ENCODE assay signal across 28 mouse cellular contexts in the genomic region with DNA sequence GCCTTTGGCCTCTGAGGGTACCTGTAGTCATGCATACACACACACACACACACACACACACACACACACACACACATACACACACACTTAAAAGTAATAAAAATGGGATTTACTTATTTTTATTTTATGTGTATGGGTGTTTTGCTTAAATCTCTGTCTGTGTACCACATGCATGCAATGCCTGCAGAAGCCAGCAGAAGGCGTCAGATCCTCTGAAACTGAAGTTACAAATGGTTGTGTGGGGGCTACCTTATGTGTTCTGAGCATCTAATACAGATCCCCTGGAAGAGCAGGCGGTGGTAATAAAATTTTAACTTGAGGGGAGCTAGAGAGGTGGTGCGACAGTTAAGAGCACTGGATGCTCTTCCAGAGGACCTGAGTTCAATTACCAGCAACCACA. TPM values are rescaled to one million over a fixed set of nuclear protein-coding genes. Genes with fewer than 3 reads are reported as not detected.
DNase-seq lines count a peak whose midpoint lies in the region; ATAC-seq and TF ChIP-seq lines count a peak whose summit lies in the region.
"Had no signal": no experiment of that assay in that cellular context is flagged by ENCODE, and none has a peak within 500 bp of the region (broad histone marks: within the 10 kb centered on the region; RNA-seq: fewer than 3 reads in every experiment).

No protein-coding gene starts in this region.

- WGBS in forebrain, embryonic 10.5 days, result 76% methylated on average over 3 of the region's 3 CpGs
- 76% methylated on average over 3 of the region's 3 CpGs for WGBS in forebrain, embryonic 16.5 days
- 81% methylated on average over 3 of the region's 3 CpGs for WGBS in intestine, postnatal 0 days
- WGBS in intestine, embryonic 15.5 days, result 87% methylated on average over 3 of the region's 3 CpGs
- 81% methylated on average over 3 of the region's 3 CpGs for WGBS in lung, embryonic 14.5 days

- no peak overlapping the region for H3K4me2 ChIP-seq in forebrain, embryonic 16.5 days (ENCODE audit: low read length)
- no peak overlapping the region for H3K4me2 ChIP-seq in intestine, postnatal 0 days (replicated peaks; ENCODE audit: low read depth)
- H3K4me2 ChIP-seq in intestine, embryonic 15.5 days (replicated peaks), result no peak overlapping the region
- no peak overlapping the region for H3K4me2 ChIP-seq in lung, embryonic 14.5 days
- H3K4me2 ChIP-seq: kidney, embryonic 15.5 days; limb, embryonic 12.5 days; liver, embryonic 15.5 days had no signal

- peak; percentile 8 for DNase-seq in forebrain, embryonic 10.5 days (ENCODE audit: extremely low spot score, low spot score)
- no peak for DNase-seq in lung, embryonic 14.5 days
- no peak for DNase-seq in lung, postnatal 14 days
- DNase-seq in MEL (ENCODE audit: low read depth, low spot score), result peak; percentile 38
- no peak for DNase-seq in layer of hippocampus, postnatal 14 days (ENCODE audit: low spot score in 2 of 2)
- DNase-seq: adrenal gland, adult 8-10 months; cerebellum, adult 9-10 months; lung, postnatal 36 days; right cerebral cortex, postnatal 25 days had no signal

- peaks cover 16% of the 10 kb centered on the region for H3K4me1 ChIP-seq in forebrain, embryonic 10.5 days
- peaks cover 1% of the 10 kb centered on the region; the same call in 1 of the 2 replicates for H3K4me1 ChIP-seq in forebrain, embryonic 16.5 days (replicated peaks; ENCODE audit: control insufficient read depth, insufficient read depth, low read length)
- H3K4me1 ChIP-seq in intestine, postnatal 0 days (replicated peaks; ENCODE audit: control insufficient read depth, insufficient read depth, low read length), result no peaks in the 10 kb centered on the region
- 0 out of 2 replicates have a peak, but pooled peaks cover 8% of the 10 kb centered on the region for H3K4me1 ChIP-seq in intestine, embryonic 15.5 days (replicated peaks)
- no peaks in the 10 kb centered on the region for H3K4me1 ChIP-seq in lung, embryonic 14.5 days (ENCODE audit: insufficient read depth)
- H3K4me1 ChIP-seq in MEL (ENCODE audit: control insufficient read depth in 1 of 2, insufficient read depth in 2 of 2, low read length in 2 of 2), result no peaks in the 10 kb centered on the region

- no peaks in the 10 kb centered on the region for H3K79me2 ChIP-seq in MEL (ENCODE audit: control insufficient read depth, insufficient read depth, low read length, poor library complexity)

- ATAC-seq in forebrain, embryonic 16.5 days, result no peak
- ATAC-seq in intestine, postnatal 0 days, result no peak
- no peak for ATAC-seq in intestine, embryonic 15.5 days
- no peak for ATAC-seq in lung, embryonic 14.5 days (ENCODE audit: insufficient read depth)
- ATAC-seq: midbrain, embryonic 16.5 days had no signal

- TF ChIP-seq CTCF in intestine, postnatal 0 days (IDR thresholded peaks at IDR 0.05; ENCODE audit: low read depth), result peak; percentile 56
- 0 out of 2 replicates have a peak, but pooled peaks have one; percentile 17 for TF ChIP-seq CTCF in lung, embryonic 14.5 days (IDR thresholded peaks at IDR 0.05; ENCODE audit: low read depth)
- TF ChIP-seq CTCF in MEL (IDR thresholded peaks at IDR 0.05 in 2 of 3, conservative IDR thresholded peaks at IDR 0.05 in 1 of 3; ENCODE audit: control insufficient read depth in 1 of 3, insufficient read depth in 1 of 3, low read depth in 2 of 3, low read length in 3 of 3, poor library complexity in 1 of 3, severe bottlenecking in 1 of 3), result peak; percentile 21 to 55 (median 48); a peak in 5 of 6 replicates

- TF ChIP-seq EP300 in MEL (IDR thresholded peaks at IDR 0.05; ENCODE audit: low read depth in 1 of 2, low read length in 2 of 2), result no peak

- no peaks in the 10 kb centered on the region for H3K27me3 ChIP-seq in forebrain, embryonic 10.5 days (ENCODE audit: poor library complexity, severe bottlenecking)
- H3K27me3 ChIP-seq in forebrain, embryonic 16.5 days (replicated peaks; ENCODE audit: control insufficient read depth, insufficient read depth, low read length), result no peaks in the 10 kb centered on the region
- no peaks in the 10 kb centered on the region for H3K27me3 ChIP-seq in intestine, postnatal 0 days (replicated peaks; ENCODE audit: control insufficient read depth, insufficient read depth, low read length)
- H3K27me3 ChIP-seq in intestine, embryonic 15.5 days (replicated peaks), result no peaks in the 10 kb centered on the region
- H3K27me3 ChIP-seq in lung, embryonic 14.5 days (ENCODE audit: insufficient read depth, low read length), result no peaks in the 10 kb centered on the region
- H3K27me3 ChIP-seq in MEL (ENCODE audit: control insufficient read depth in 1 of 2, insufficient read depth in 2 of 2, low read length in 2 of 2), result no peaks in the 10 kb centered on the region
- H3K27me3 ChIP-seq: kidney, embryonic 15.5 days; limb, embryonic 12.5 days; liver, embryonic 15.5 days had no signal

- no peak overlapping the region for H3K9ac ChIP-seq in forebrain, embryonic 16.5 days (replicated peaks; ENCODE audit: low read depth, low read length)
- H3K9ac ChIP-seq in intestine, postnatal 0 days (ENCODE audit: low read depth, low read length), result no peak overlapping the region
- no peak overlapping the region for H3K9ac ChIP-seq in intestine, embryonic 15.5 days
- no peak overlapping the region for H3K9ac ChIP-seq in lung, embryonic 14.5 days
- H3K9ac ChIP-seq in MEL (ENCODE audit: control insufficient read depth, low read depth, low read length, poor library complexity, severe bottlenecking), result no peak overlapping the region
- H3K9ac ChIP-seq: kidney, embryonic 15.5 days; limb, embryonic 12.5 days; liver, embryonic 15.5 days had no signal

- H3K9me3 ChIP-seq in forebrain, embryonic 10.5 days, result no peaks in the 10 kb centered on the region
- H3K9me3 ChIP-seq in forebrain, embryonic 16.5 days (ENCODE audit: control insufficient read depth, low read length), result no peaks in the 10 kb centered on the region
- no peaks in the 10 kb centered on the region for H3K9me3 ChIP-seq in intestine, postnatal 0 days (ENCODE audit: control insufficient read depth)
- H3K9me3 ChIP-seq in intestine, embryonic 15.5 days, result no peaks in the 10 kb centered on the region
- no peaks in the 10 kb centered on the region for H3K9me3 ChIP-seq in lung, embryonic 14.5 days (ENCODE audit: low read depth, low read length)
- no peaks in the 10 kb centered on the region for H3K9me3 ChIP-seq in MEL (replicated peaks; ENCODE audit: insufficient read depth, low read length)
- H3K9me3 ChIP-seq: kidney, embryonic 15.5 days; limb, embryonic 12.5 days; liver, embryonic 15.5 days had no signal

- no peak for TF ChIP-seq POLR2A in MEL (IDR thresholded peaks at IDR 0.05; ENCODE audit: control insufficient read depth in 1 of 2, insufficient read depth in 1 of 2, low read depth in 1 of 2, low read length in 2 of 2, poor library complexity in 1 of 2)

- H3K36me3 ChIP-seq in forebrain, embryonic 10.5 days (replicated peaks), result peaks cover 56% of the 10 kb centered on the region
- H3K36me3 ChIP-seq in forebrain, embryonic 16.5 days (ENCODE audit: control insufficient read depth, insufficient read depth), result no peaks in the 10 kb centered on the region
- peaks cover 46% of the 10 kb centered on the region for H3K36me3 ChIP-seq in intestine, postnatal 0 days (ENCODE audit: control insufficient read depth, insufficient read depth)
- 0 out of 2 replicates have a peak, but pooled peaks cover 12% of the 10 kb centered on the region for H3K36me3 ChIP-seq in intestine, embryonic 15.5 days
- H3K36me3 ChIP-seq in lung, embryonic 14.5 days (ENCODE audit: insufficient read depth), result peaks cover 15% of the 10 kb centered on the region; the same call in 1 of the 2 replicates
- H3K36me3 ChIP-seq in MEL (ENCODE audit: control insufficient read depth in 1 of 2, insufficient read depth in 2 of 2, low read length in 2 of 2), result no peaks in the 10 kb centered on the region

- TF ChIP-seq RAD21 in MEL (IDR thresholded peaks at IDR 0.05; ENCODE audit: low read depth, low read length), result peak; percentile 15

- H3K27ac ChIP-seq in forebrain, embryonic 10.5 days, result no peak overlapping the region
- H3K27ac ChIP-seq in forebrain, embryonic 16.5 days (ENCODE audit: low read length), result no peak overlapping the region
- H3K27ac ChIP-seq in intestine, postnatal 0 days (ENCODE audit: low read depth, low read length), result no peak overlapping the region
- H3K27ac ChIP-seq in intestine, embryonic 15.5 days, result no peak overlapping the region
- H3K27ac ChIP-seq in lung, embryonic 14.5 days (ENCODE audit: low read depth), result no peak overlapping the region
- H3K27ac ChIP-seq in MEL (ENCODE audit: control insufficient read depth, low read depth, low read length), result no peak overlapping the region
- H3K27ac ChIP-seq: kidney, embryonic 15.5 days; left cerebral cortex, adult 2 months; limb, embryonic 12.5 days; liver, embryonic 15.5 days had no signal

- no peak overlapping the region for H3K4me3 ChIP-seq in forebrain, embryonic 10.5 days
- no peak overlapping the region for H3K4me3 ChIP-seq in forebrain, embryonic 16.5 days (replicated peaks; ENCODE audit: low read length)
- H3K4me3 ChIP-seq in intestine, postnatal 0 days (ENCODE audit: low read depth, low read length), result no peak overlapping the region
- no peak overlapping the region for H3K4me3 ChIP-seq in intestine, embryonic 15.5 days (replicated peaks)
- no peak overlapping the region for H3K4me3 ChIP-seq in lung, embryonic 14.5 days (ENCODE audit: low read depth, low read length)
- H3K4me3 ChIP-seq in MEL (ENCODE audit: control insufficient read depth in 1 of 2, insufficient read depth in 1 of 2, low read depth in 2 of 2, low read length in 2 of 2), result no peak overlapping the region
- H3K4me3 ChIP-seq: kidney, embryonic 15.5 days; left cerebral cortex, adult 2 months; limb, embryonic 12.5 days; liver, embryonic 15.5 days had no signal

RNA-seq across cellular contexts. Expression of gene Plpp2, which starts 5.5 kb away (rescaled TPM):
- 26.0 and 28.8 TPM in 2 replicates for polyA plus RNA-seq in forebrain, embryonic 10.5 days (2016; fragmentation: Nextera tagmentation; extraction: Ambion mirVana)
- 9.0 and 11.6 TPM in 2 replicates for polyA plus RNA-seq in forebrain, embryonic 16.5 days (2015; fragmentation: Nextera tagmentation; extraction: Ambion mirVana)
- polyA plus RNA-seq in intestine, postnatal 0 days (2015; fragmentation: Nextera tagmentation; extraction: Ambion mirVana), result 141 TPM in 2 replicates
- polyA plus RNA-seq in intestine, embryonic 15.5 days (2015; fragmentation: Nextera tagmentation; extraction: Ambion mirVana), result 106 and 121 TPM in 2 replicates
- polyA plus RNA-seq in lung, embryonic 14.5 days (2014; fragmentation: Nextera tagmentation; extraction: Ambion mirVana), result 34.9 and 37.1 TPM in 2 replicates
- 25.5 and 26.0 TPM in 2 replicates for total RNA-seq in MEL (2012; rRNA removed)
- polyA plus RNA-seq in MEL (2012; ENCODE audit: insufficient read depth in 1 of 2, insufficient read length in 2 of 2, low read depth in 1 of 2, low replicate concordance in 2 of 2, missing spikeins in 1 of 2), result 10 to 100 TPM in 1 of 2 experiments, not detected in 1; 32.8 TPM
- 1 to 10 TPM; 5.2 to 8.5 TPM for total RNA-seq in layer of hippocampus, postnatal 14 days (2021)

RNA-seq across cellular contexts. Expression of gene Mier2, which starts 26.9 kb away (rescaled TPM):
- polyA plus RNA-seq in forebrain, embryonic 10.5 days (2016; fragmentation: Nextera tagmentation; extraction: Ambion mirVana), result 65.0 and 73.5 TPM in 2 replicates
- 59.8 and 68.5 TPM in 2 replicates for polyA plus RNA-seq in forebrain, embryonic 16.5 days (2015; fragmentation: Nextera tagmentation; extraction: Ambion mirVana)
- polyA plus RNA-seq in intestine, postnatal 0 days (2015; fragmentation: Nextera tagmentation; extraction: Ambion mirVana), result 15.6 and 16.2 TPM in 2 replicates
- polyA plus RNA-seq in intestine, embryonic 15.5 days (2015; fragmentation: Nextera tagmentation; extraction: Ambion mirVana), result 40.5 and 44.3 TPM in 2 replicates
- 49.6 and 55.3 TPM in 2 replicates for polyA plus RNA-seq in lung, embryonic 14.5 days (2014; fragmentation: Nextera tagmentation; extraction: Ambion mirVana)
- 19.8 and 24.8 TPM in 2 replicates for total RNA-seq in MEL (2012; rRNA removed)
- polyA plus RNA-seq in MEL (2012; ENCODE audit: insufficient read depth in 1 of 2, insufficient read length in 2 of 2, low read depth in 1 of 2, low replicate concordance in 2 of 2, missing spikeins in 1 of 2), result 10 to 100 TPM in 1 of 2 experiments, not detected in 1; 36.2 TPM
- total RNA-seq in layer of hippocampus, postnatal 14 days (2021), result 10 to 100 TPM; 51.5 to 52.8 TPM

RNA-seq across cellular contexts. Expression of gene Theg, which starts 59.0 kb away (rescaled TPM):
- not detected in 2 replicates for polyA plus RNA-seq in forebrain, embryonic 10.5 days (2016; fragmentation: Nextera tagmentation; extraction: Ambion mirVana)
- not detected in 2 replicates for polyA plus RNA-seq in forebrain, embryonic 16.5 days (2015; fragmentation: Nextera tagmentation; extraction: Ambion mirVana)
- not detected in 2 replicates for polyA plus RNA-seq in intestine, postnatal 0 days (2015; fragmentation: Nextera tagmentation; extraction: Ambion mirVana)
- polyA plus RNA-seq in intestine, embryonic 15.5 days (2015; fragmentation: Nextera tagmentation; extraction: Ambion mirVana), result not detected in 2 replicates
- polyA plus RNA-seq in lung, embryonic 14.5 days (2014; fragmentation: Nextera tagmentation; extraction: Ambion mirVana), result not detected in 2 replicates
- not detected in 2 replicates for total RNA-seq in MEL (2012; rRNA removed)
- polyA plus RNA-seq in MEL (2012; ENCODE audit: insufficient read depth in 1 of 2, insufficient read length in 2 of 2, low read depth in 1 of 2, low replicate concordance in 2 of 2, missing spikeins in 1 of 2), result not detected
- not detected for total RNA-seq in layer of hippocampus, postnatal 14 days (2021)
- total RNA-seq: adrenal gland, adult 8-10 months; common myeloid progenitor, adult 5-6 weeks; gastrocnemius, adult 8-10 months; heart, postnatal 36 days; megakaryocyte-erythroid progenitor cell, adult 5-6 weeks; neutrophil, adult 5-6 weeks had no signal
- polyA plus RNA-seq: embryonic facial prominence, embryonic 11.5 days; heart, embryonic 14.5 days; kidney, embryonic 15.5 days; limb, embryonic 12.5 days; liver, embryonic 15.5 days; midbrain, embryonic 16.5 days; stomach, embryonic 14.5 days; thymus, postnatal 0 days; urinary bladder, adult 2 months had no signal

RNA-seq across cellular contexts. Expression of gene Vmn2r83, which starts 59.5 kb away (rescaled TPM):
- polyA plus RNA-seq in forebrain, embryonic 10.5 days (2016; fragmentation: Nextera tagmentation; extraction: Ambion mirVana), result not detected in 2 replicates
- not detected in 2 replicates for polyA plus RNA-seq in forebrain, embryonic 16.5 days (2015; fragmentation: Nextera tagmentation; extraction: Ambion mirVana)
- polyA plus RNA-seq in intestine, postnatal 0 days (2015; fragmentation: Nextera tagmentation; extraction: Ambion mirVana), result not detected in 2 replicates
- polyA plus RNA-seq in intestine, embryonic 15.5 days (2015; fragmentation: Nextera tagmentation; extraction: Ambion mirVana), result not detected in 2 replicates
- polyA plus RNA-seq in lung, embryonic 14.5 days (2014; fragmentation: Nextera tagmentation; extraction: Ambion mirVana), result not detected in 2 replicates
- total RNA-seq in MEL (2012; rRNA removed), result not detected in 2 replicates
- polyA plus RNA-seq in MEL (2012; ENCODE audit: insufficient read depth in 1 of 2, insufficient read length in 2 of 2, low read depth in 1 of 2, low replicate concordance in 2 of 2, missing spikeins in 1 of 2), result not detected
- total RNA-seq in layer of hippocampus, postnatal 14 days (2021), result not detected
- total RNA-seq: adrenal gland, adult 8-10 months; common myeloid progenitor, adult 5-6 weeks; gastrocnemius, adult 8-10 months; heart, postnatal 36 days; left cerebral cortex, adult 2 months; megakaryocyte-erythroid progenitor cell, adult 5-6 weeks had no signal
- polyA plus RNA-seq: embryonic facial prominence, embryonic 11.5 days; heart, embryonic 14.5 days; kidney, embryonic 15.5 days; limb, embryonic 12.5 days; liver, embryonic 15.5 days; midbrain, embryonic 16.5 days; spleen, adult 2 months; stomach, embryonic 14.5 days; thymus, postnatal 0 days; urinary bladder, adult 2 months had no signal

Comparison
In these comparisons a context has a peak if more than half of its experiments do, and no peak if none do; other contexts are left out.
1. DNase-seq: peak in forebrain, embryonic 10.5 days (single experiment) and MEL (single experiment); none in lung, embryonic 14.5 days (single experiment), lung, postnatal 14 days (single experiment) and layer of hippocampus, postnatal 14 days (0 of 2).
2. Peak in every context shown above with its lines, with median percentiles within 50 percentile points of each other: CTCF ChIP-seq.